Mouse (Mus musculus) spleen, adult 2 months (tissue): ENCODE data around the gene Man2a2.

ENCODE experiments used
- CTCF ChIP-seq: fragments of 200-500 bp; IDR thresholded peaks from 2 replicates; pipeline ENCODE4 v1.5.1; 2011; ENCODE audit warnings: mild to moderate bottlenecking, inconsistent platforms; ENCODE audit not compliant: insufficient read depth, insufficient read length, insufficient replicate concordance; ENCODE audit errors: extremely low read depth
- POLR2A ChIP-seq: fragments of 200-500 bp; IDR thresholded peaks from 2 replicates; pipeline ENCODE4 v1.6.1; 2011; ENCODE audit warnings: low read depth, low read length, inconsistent platforms

GRCm38 (mm10) chr7:80410380-80410779 is 39.2 kb upstream of the Man2a2 start:
- TF ChIP-seq CTCF (no peak), POLR2A (no peak)
